Mouse (Mus musculus) left cerebral cortex, postnatal 25 days (tissue): ENCODE measurements at regions not wholly inside any gene's neighbourhood (a gene's known extent, or its start where the extent isn't known, plus 50 kb on each side); places are given as distances from the start of the nearest gene placed in this dataset.

Experiments
- DNase-seq, 2 experiments: peaks; one replicate each; pipeline ENCODE4 v3.0.0; 2022; ENCODE audit warnings: low spot score in 2 of 2, mixed read lengths in 1 of 2
- intact Hi-C: fragments of 180-260 bp; cut with DNase I; formaldehyde crosslinking; loops from one replicate; pipeline ENCODE4 v1.15.1; 2025

- DNase-seq, result no peak
- intact Hi-C loops, result no loop called here
Measured at GRCm38 (mm10) chr3:38230796-38231195, 253.8 kb downstream of the Ankrd50 start.

GRCm38 (mm10) chr3:38229686-38230085 is 255.0 kb downstream of the Ankrd50 start:
- intact Hi-C loops, result no loop called here
- no peak for DNase-seq

- intact Hi-C loops, result no loop called here
- peak in 1 of 2 experiments; percentile 62 for DNase-seq
Measured at GRCm38 (mm10) chr3:38229051-38229450, 255.6 kb downstream of the Ankrd50 start.

- DNase-seq, result peak; percentile 66 to 74
- intact Hi-C loops, result loop anchor here (2.0 kb wide), 1 partner anchor 621 kb away; no protein-coding TSS in a partner anchor
Measured at GRCm38 (mm10) chr3:38227596-38227995, 257.0 kb downstream of the Ankrd50 start.

- no peak for DNase-seq
Measured at GRCm38 (mm10) chr3:38227121-38227520, 257.5 kb downstream of the Ankrd50 start.

GRCm38 (mm10) chr3:38226147-38226546 is 258.5 kb downstream of the Ankrd50 start:
- intact Hi-C loops, result loop anchor here (2.0 kb wide), 1 partner anchor 623 kb away; no protein-coding TSS in a partner anchor
- no peak for DNase-seq

More at GRCm38 (mm10) chr3:38227121-38227520, 257.5 kb downstream of the Ankrd50 start:
- intact Hi-C loops, result loop anchor here (2.0 kb wide), 1 partner anchor 622 kb away; no protein-coding TSS in a partner anchor

GRCm38 (mm10) chr3:38221834-38222215 is 262.8 kb downstream of the Ankrd50 start:
- no peak for DNase-seq
- intact Hi-C loops, result loop anchor here (5.0 kb wide), 2 partner anchors 590 to 750 kb away; no protein-coding TSS in a partner anchor

GRCm38 (mm10) chr3:38220934-38221833 is 263.5 kb downstream of the Ankrd50 start:
- intact Hi-C loops, result loop anchor here (5.0 kb wide), 2 partner anchors 589 to 749 kb away; no protein-coding TSS in a partner anchor
- DNase-seq, result peak; percentile 72 to 75

GRCm38 (mm10) chr3:38209081-38209480 is 275.6 kb downstream of the Ankrd50 start:
- DNase-seq, result no peak
- intact Hi-C loops, result loop anchor here (5.0 kb wide), 1 partner anchor 737 kb away; no protein-coding TSS in a partner anchor

GRCm38 (mm10) chr3:38207867-38208266 is 276.8 kb downstream of the Ankrd50 start:
- intact Hi-C loops, result loop anchor here (5.0 kb wide), 1 partner anchor 736 kb away; no protein-coding TSS in a partner anchor
- DNase-seq, result no peak

GRCm38 (mm10) chr3:38201861-38202656 is 282.6 kb downstream of the Ankrd50 start:
- intact Hi-C loops, result loop anchor here (5.0 kb wide), 1 partner anchor 570 kb away; no protein-coding TSS in a partner anchor

GRCm38 (mm10) chr3:38194001-38194400 is 290.6 kb downstream of the Ankrd50 start:
- intact Hi-C loops, result no loop called here
- no peak for DNase-seq

More at GRCm38 (mm10) chr3:38201861-38202656, 282.6 kb downstream of the Ankrd50 start:
- DNase-seq, result peak; percentile 51 to 65

GRCm38 (mm10) chr3:38187406-38187896 is 297.2 kb downstream of the Ankrd50 start:
- no peak for DNase-seq
- intact Hi-C loops, result no loop called here

GRCm38 (mm10) chr3:38186503-38186902 is 298.1 kb downstream of the Ankrd50 start:
- intact Hi-C loops, result no loop called here
- DNase-seq, result no peak

- no peak for DNase-seq
- intact Hi-C loops, result no loop called here
Measured at GRCm38 (mm10) chr3:38178295-38178694, 306.3 kb downstream of the Ankrd50 start.

GRCm38 (mm10) chr3:38175946-38176345 is 308.7 kb downstream of the Ankrd50 start:
- intact Hi-C loops, result no loop called here

GRCm38 (mm10) chr3:38174735-38175280 is 309.8 kb downstream of the Ankrd50 start:
- DNase-seq, result no peak
- intact Hi-C loops, result no loop called here

More at GRCm38 (mm10) chr3:38175946-38176345, 308.7 kb downstream of the Ankrd50 start:
- no peak for DNase-seq

- no peak for DNase-seq
- intact Hi-C loops, result no loop called here
Measured at GRCm38 (mm10) chr3:38152408-38152807, 332.2 kb downstream of the Ankrd50 start.

GRCm38 (mm10) chr3:38151821-38152220 is 332.8 kb downstream of the Ankrd50 start:
- intact Hi-C loops, result no loop called here
- DNase-seq, result no peak
